Mouse (Mus musculus) G1E (cell line): ENCODE measurements around the gene Mtx3. TPM values are rescaled to one million over a fixed set of nuclear protein-coding genes. Genes with fewer than 3 reads are reported as not detected.
"Not testable (repeated sequence)": the region's sequence is repeated elsewhere in the genome, so short reads cannot be mapped to it uniquely, and the experiment has no call there.

Source experiments
- ATAC-seq: 2 replicates; pipeline ENCODE4 v1.8.0; 2016; ENCODE audit warnings: mild to moderate bottlenecking; ENCODE audit not compliant: insufficient number of reproducible peaks, poor library complexity, low FRiP score, severe bottlenecking; ENCODE audit errors: extremely low read depth
- DNase-seq: peaks from one replicate; pipeline ENCODE4 v3.0.0; 2012; ENCODE audit warnings: low spot score
- H3K27me3 ChIP-seq: 2 replicates; pipeline ENCODE4 v1.6.1; 2012; ENCODE audit warnings: mild to moderate bottlenecking, low read length, inconsistent platforms; ENCODE audit not compliant: insufficient read depth
- H3K36me3 ChIP-seq: replicated peaks from 2 replicates; pipeline ENCODE3; 2012; ENCODE audit warnings: mild to moderate bottlenecking, inconsistent platforms
- H3K4me1 ChIP-seq: 2 replicates; pipeline ENCODE4 v1.6.1; 2012; ENCODE audit warnings: low read depth, low read length, inconsistent platforms, mixed read lengths; ENCODE audit not compliant: insufficient read depth
- H3K4me3 ChIP-seq: 2 replicates; pipeline ENCODE4 v1.5.1; 2012; ENCODE audit warnings: low read depth, mild to moderate bottlenecking, inconsistent platforms, low read length, moderate library complexity, mixed read lengths
- H3K9me3 ChIP-seq: replicated peaks from 2 replicates; pipeline ENCODE4 v1.6.1; 2012; ENCODE audit warnings: inconsistent platforms
- CTCF ChIP-seq: IDR thresholded peaks from 2 replicates; pipeline ENCODE4 v1.5.1; 2012; ENCODE audit warnings: low read depth, low read length, inconsistent platforms, mixed read lengths
- GATA1 ChIP-seq: IDR thresholded peaks from 2 replicates; pipeline ENCODE4 v1.6.1; 2012; ENCODE audit warnings: borderline replicate concordance, low read length, inconsistent platforms, mixed read lengths
- GATA2 ChIP-seq: IDR thresholded peaks from 2 replicates; pipeline ENCODE4 v1.6.1; 2012; ENCODE audit warnings: low read depth, low read length, inconsistent platforms, borderline replicate concordance
- POLR2AphosphoS5 ChIP-seq: IDR thresholded peaks from 2 replicates; pipeline ENCODE4 v1.6.1; 2012; ENCODE audit warnings: low read depth, low read length, inconsistent platforms; ENCODE audit not compliant: insufficient replicate concordance
- TAL1 ChIP-seq: conservative IDR thresholded peaks from 2 replicates; pipeline ENCODE4 v1.6.1; 2012; ENCODE audit warnings: low read depth, low read length, inconsistent platforms, mixed read lengths
- polyA plus RNA-seq: library from polyadenylated mRNA; stranded (reverse); fragments of >175 nt; gene quantifications from 2 replicates; pipeline ENCODE4 v1.2.3, GENCODE M21; 2012
- total RNA-seq, 2 experiments: library from RNA; stranded (forward) in 1 of 2; stranded (reverse) in 1 of 2; fragments of 200-1000 nt in 1 of 2; fragments of >200 nt in 1 of 2; fragmentation: Nextera tagmentation in 1 of 2; gene quantifications; 2 replicates each; pipeline ENCODE4 v1.2.3; 2014 to 2017

Gene Mtx3
- total RNA-seq (2014; fragmentation: Nextera tagmentation) (19.1 and 21.8 TPM in 2 replicates), total RNA-seq (2017) (25.8 and 26.7 TPM in 2 replicates), polyA plus RNA-seq (1.4 and 2.1 TPM in 2 replicates)

- Histone ChIP-seq H3K4me3 (peak within 1 kb of the TSS; percentile 94), H3K27me3 (peaks cover 2% of the 10 kb centered on the region; the same call in 1 of the 2 replicates), H3K36me3 (peaks cover 20% of the 10 kb centered on the region), H3K9me3 (no peaks in the 10 kb centered on the region), H3K4me1 (peaks cover 36% of the 10 kb centered on the region)
- TF ChIP-seq CTCF = no peak
- TF ChIP-seq TAL1 = no peak
- ATAC-seq (peak; percentile 59), DNase-seq (peak; percentile 69)
Measured at GRCm38 (mm10) chr13:92844586-92845221, at the start of gene Mtx3. Mtx3 (plus strand) TSS chr13:92844760.

- Histone ChIP-seq H3K27me3 (peaks cover 33% of the 10 kb centered on the region), H3K9me3 (no peaks in the 10 kb centered on the region), H3K4me1 (no peaks in the 10 kb centered on the region), H3K36me3 (no peaks in the 10 kb centered on the region), H3K4me3 (no peak overlapping the region)
- DNase-seq (no peak), ATAC-seq (no peak)
- TF ChIP-seq TAL1 (no peak), GATA2 (no peak), POLR2AphosphoS5 (no peak), GATA1 (no peak), CTCF (no peak)
Measured at GRCm38 (mm10) chr13:92798830-92799229, 45.7 kb upstream of the Mtx3 start.

GRCm38 (mm10) chr13:92799306-92799925 is 45.1 kb upstream of the Mtx3 start:
- DNase-seq (no peak), ATAC-seq (no peak)
- no peaks in the 10 kb centered on the region for H3K36me3 ChIP-seq
- no peak for TF ChIP-seq CTCF
- TF ChIP-seq GATA2 = no peak
- TF ChIP-seq POLR2AphosphoS5 = no peak
- no peak for TF ChIP-seq GATA1
- TF ChIP-seq TAL1 = no peak
- H3K4me3 ChIP-seq = no peak overlapping the region
- H3K9me3 ChIP-seq = no peaks in the 10 kb centered on the region
- H3K4me1 ChIP-seq = no peaks in the 10 kb centered on the region
- H3K27me3 ChIP-seq = peaks cover 29% of the 10 kb centered on the region

GRCm38 (mm10) chr13:92806785-92807184 is 37.8 kb upstream of the Mtx3 start:
- ATAC-seq (no peak), DNase-seq (no peak)
- no peak for TF ChIP-seq CTCF
- no peak for TF ChIP-seq TAL1
- TF ChIP-seq GATA2 = no peak
- TF ChIP-seq POLR2AphosphoS5 = no peak
- no peak for TF ChIP-seq GATA1
- peaks cover 12% of the 10 kb centered on the region; the same call in 1 of the 2 replicates for H3K27me3 ChIP-seq
- H3K4me1 ChIP-seq = no peaks in the 10 kb centered on the region
- H3K4me3 ChIP-seq = no peak overlapping the region
- no peaks in the 10 kb centered on the region for H3K36me3 ChIP-seq
- H3K9me3 ChIP-seq = no peaks in the 10 kb centered on the region

- no peak for ATAC-seq
- H3K4me1 ChIP-seq = no peaks in the 10 kb centered on the region
- no peaks in the 10 kb centered on the region for H3K9me3 ChIP-seq
- H3K4me3 ChIP-seq = no peak overlapping the region
- no peaks in the 10 kb centered on the region for H3K36me3 ChIP-seq
- DNase-seq = no peak
- TF ChIP-seq GATA1 = no peak
- TF ChIP-seq TAL1 = no peak
- TF ChIP-seq CTCF = no peak
- no peak for TF ChIP-seq GATA2
- TF ChIP-seq POLR2AphosphoS5 = no peak
- peaks cover 8% of the 10 kb centered on the region; the same call in 1 of the 2 replicates for H3K27me3 ChIP-seq
Measured at GRCm38 (mm10) chr13:92807849-92808248, 36.7 kb upstream of the Mtx3 start.

GRCm38 (mm10) chr13:92810592-92810991 is 34.0 kb upstream of the Mtx3 start:
- DNase-seq, H3K9me3 ChIP-seq, H3K36me3 ChIP-seq, ATAC-seq, H3K27me3 ChIP-seq, H3K4me1 ChIP-seq, H3K4me3 ChIP-seq: not testable (repeated sequence)
